Mouse (Mus musculus) testis, postnatal 10 days (tissue): ENCODE data around the gene Tfr2.

Experiments used
- DNase-seq: peaks from one replicate; pipeline ENCODE4 v3.0.0; 2021; ENCODE audit warnings: low spot score

The Tfr2 gene

DNA sequence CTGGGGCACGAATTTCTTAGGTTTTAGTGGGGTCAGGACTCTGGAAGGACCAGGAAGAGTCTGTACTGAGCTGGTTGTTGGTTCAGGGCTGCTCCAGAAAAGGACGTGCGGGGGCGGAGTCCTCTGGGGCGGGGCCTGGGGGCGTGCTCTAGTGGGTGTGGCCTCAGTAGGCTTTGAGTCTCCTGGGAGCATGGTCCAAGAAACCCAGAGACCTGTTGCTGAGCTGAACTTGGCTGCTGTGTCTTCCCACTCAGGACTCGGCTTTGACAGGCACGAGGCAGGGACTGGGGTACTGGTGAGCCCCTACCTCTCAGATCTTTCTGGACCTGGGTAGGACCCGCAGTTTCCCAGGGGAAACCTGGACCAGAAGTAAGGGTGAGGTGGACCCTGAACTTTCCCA, at the start of gene Tfr2:
TSS of gene Tfr2 (plus strand) at position 176 of the 400 bp plus-strand sequence.
- peak; percentile 80 for DNase-seq

GRCm38 (mm10) chr5:137521861-137522260, 47.8 kb upstream of the Tfr2 start:
- no peak for DNase-seq

DNA sequence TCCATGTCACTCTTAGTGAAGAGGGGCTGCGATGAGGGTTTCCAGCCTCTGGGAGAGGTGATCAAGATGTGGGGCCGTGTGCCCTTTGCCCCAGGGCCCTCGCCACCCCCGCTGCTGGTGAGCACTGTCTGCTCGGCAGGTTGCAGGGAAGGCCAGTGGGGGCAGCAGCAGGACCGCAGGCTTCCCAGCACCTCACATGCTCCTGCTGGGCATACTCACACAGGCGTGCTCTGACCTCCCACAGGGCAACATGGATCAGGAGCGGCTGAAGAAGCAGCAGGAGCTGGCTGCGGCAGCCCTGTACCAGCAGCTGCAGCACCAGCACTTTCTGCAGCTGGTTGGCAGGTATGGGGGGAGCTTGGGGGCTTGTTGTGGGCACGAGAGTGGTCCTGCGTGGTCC, 46.9 kb upstream of the Tfr2 start:
- no peak for DNase-seq

DNA sequence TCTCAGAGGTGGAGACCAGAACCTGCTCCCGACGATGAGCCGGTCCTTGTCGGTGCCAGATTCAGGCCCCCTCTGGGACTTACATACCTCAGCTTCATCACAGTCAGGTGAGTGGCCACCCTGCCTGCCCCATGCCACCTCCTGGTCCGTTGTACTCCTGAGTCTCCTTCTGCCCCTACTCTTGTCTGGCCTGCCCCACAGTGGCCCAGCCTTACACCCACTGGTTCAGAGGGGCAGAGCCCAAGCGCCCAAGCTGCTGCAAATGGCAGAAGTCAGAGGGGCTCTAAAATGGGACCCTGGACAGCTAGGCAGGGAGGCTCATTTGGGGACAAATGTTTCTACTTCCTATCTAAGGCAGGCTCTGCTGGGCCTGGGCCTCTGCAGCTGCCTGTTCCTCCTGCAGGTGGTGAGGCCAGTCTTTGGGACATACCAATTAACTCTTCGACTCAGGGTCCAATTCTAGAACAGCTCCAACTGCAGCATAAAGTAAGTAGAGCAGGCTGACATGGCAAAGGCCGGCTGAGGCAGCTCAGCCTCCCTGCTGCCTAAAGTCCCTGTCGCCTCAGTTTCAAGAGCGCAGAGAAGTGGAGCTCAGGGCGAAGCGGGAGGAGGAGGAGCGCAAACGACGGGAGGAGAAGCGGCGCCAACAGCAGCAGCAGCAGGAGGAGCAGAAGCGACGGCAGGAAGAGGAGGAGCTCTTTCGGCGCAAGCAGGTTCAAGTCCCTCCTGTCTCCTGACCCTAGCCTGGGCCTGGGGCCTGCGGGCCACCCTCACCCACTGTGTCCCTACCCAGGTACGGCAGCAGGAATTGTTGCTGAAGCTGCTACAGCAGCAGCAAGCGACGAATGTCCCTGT, 46.0 kb upstream of the Tfr2 start:
- no peak for DNase-seq

DNA sequence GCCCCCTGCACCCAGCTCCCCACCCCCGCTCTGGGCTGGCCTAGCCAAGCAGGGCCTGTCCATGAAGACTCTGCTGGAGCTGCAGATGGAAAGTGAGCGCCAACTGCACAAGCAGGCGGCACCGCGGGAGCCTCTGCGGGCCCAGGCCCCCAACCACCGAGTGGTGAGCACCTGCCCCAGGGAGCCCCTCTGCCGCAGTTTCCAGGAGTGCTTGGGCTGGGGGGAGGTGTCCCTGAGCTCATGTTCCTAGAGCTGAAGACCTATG, 45.5 kb upstream of the Tfr2 start:
- no peak for DNase-seq

- no peak for DNase-seq
These were observed 45.0 kb upstream of the Tfr2 start for GRCm38 (mm10) chr5:137524671-137525070.

- no peak for DNase-seq
These were observed 44.1 kb upstream of the Tfr2 start for GRCm38 (mm10) chr5:137525511-137525910.

- peak; percentile 82 for DNase-seq
These were observed 43.3 kb upstream of the Tfr2 start for GRCm38 (mm10) chr5:137526192-137526936.

DNA sequence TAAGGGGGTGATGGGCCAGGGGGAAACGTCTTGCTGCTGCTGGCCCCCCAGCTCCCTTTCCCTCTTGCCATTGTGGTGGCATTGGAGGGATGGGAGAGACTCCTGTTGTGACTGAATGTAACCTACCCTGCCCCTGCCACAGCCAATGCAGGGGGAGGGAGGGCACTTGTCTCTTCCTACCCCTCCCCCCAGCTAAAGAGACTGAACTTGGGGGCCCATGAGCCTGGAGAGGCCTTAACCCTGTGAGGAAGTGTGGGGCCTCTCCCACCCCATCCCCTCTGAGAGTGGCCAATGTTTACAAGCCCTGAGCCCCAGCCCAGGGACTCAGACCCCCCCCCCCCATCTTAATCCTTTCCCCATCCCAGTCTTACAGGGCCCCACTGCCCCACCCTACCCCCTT, 42.2 kb upstream of the Tfr2 start:
- no peak for DNase-seq

DNA sequence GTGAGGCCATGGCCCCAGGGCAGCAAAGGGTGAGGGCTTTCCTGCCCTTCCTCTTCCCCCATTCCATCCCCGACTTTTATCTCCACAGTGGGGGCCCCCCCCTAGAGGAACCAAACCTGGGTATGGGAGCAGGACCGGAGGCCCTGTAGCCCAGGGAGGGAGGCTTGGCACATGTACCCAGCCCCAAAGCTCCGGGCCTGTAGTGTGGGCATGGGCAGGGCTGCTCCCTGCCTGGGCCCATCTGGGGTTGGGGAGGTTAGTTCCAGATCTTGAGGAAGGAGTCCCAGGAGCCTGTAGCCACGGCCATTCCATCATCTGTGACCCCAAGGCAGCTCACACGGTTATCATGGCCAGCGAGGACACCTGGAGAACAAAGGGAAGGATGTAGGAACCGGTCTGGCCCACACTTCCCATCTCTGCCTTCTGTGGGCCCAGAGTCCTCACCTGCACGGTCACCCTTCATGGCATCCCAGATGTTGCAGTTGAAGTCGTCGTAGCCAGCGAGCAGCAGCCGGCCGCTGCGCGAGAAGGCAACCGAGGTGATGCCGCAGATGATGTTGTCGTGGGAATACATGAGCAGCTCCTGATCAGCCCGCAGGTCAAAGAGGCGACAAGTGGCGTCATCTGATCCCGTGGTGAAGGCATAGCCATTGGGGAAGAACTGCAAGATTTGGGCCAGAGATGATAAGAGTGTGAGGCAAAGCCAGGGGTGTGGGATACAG, 41.2 kb upstream of the Tfr2 start:
- no peak for DNase-seq

GRCm38 (mm10) chr5:137529221-137529995, 40.2 kb upstream of the Tfr2 start:
- no peak for DNase-seq

- DNase-seq: no peak
These were observed 39.6 kb upstream of the Tfr2 start for GRCm38 (mm10) chr5:137530075-137530474.

- peak; percentile 87 for DNase-seq
These were observed 38.8 kb upstream of the Tfr2 start for GRCm38 (mm10) chr5:137530588-137531413.

GRCm38 (mm10) chr5:137531414-137532130, 38.1 kb upstream of the Tfr2 start:
- DNase-seq: peak; percentile 85

DNA sequence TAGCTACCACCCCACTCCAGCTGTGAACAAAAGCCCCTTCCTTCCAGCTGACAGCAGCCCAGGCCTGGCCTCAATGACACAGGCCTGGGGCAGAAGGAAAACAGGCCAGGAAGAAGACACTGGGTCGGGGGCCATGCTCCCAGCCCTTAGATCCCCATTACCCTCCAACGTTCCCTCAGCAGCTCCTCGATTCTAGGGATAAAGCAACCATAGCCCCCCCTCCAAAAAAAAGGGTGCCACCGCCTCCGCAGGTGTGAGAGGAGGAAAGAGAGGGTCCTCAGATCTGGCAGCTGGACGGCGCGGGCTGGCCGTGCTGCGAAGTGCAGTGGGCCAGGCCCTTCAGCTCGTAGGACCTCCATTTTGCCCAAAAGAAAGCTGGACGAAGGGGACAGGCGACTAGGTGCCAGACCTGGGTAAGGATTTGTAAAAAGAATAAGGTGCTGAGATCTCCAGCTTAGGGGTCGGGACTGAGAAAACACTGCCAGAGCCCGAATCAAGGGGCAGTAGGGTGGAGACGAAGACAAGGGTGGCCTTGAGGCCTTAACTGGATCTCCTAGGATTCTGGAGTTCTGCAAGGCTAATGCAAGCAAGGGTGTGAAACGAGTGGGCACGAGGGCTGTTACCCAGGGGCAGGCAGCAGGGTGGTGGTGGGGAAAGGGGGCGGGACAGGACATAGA, 37.4 kb upstream of the Tfr2 start:
- DNase-seq: peak; percentile 48

DNA sequence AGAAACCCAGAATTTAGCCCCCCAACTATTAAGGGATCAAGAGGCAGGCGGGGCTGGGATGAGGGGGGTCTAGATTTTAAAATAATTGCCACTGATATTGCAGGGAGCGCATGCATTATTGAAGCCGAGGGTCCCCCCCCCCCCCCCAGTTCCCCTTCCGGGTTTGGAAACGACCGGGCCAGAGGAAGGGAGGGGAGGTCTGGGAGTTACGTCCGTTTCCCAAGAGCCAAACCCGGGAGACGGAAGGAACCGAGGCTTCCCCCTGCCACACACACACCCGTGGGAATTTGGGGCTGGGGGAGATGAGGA, 36.9 kb upstream of the Tfr2 start:
- no peak for DNase-seq

GRCm38 (mm10) chr5:137533117-137533827, 36.4 kb upstream of the Tfr2 start, which contains the start of the genes Epo and Gnb2:
Epo (minus strand) TSS chr5:137533242.
Gnb2 (minus strand) TSS chr5:137533510.
- peak; percentile 99 for DNase-seq

- DNase-seq: no peak
These were observed 34.9 kb upstream of the Tfr2 start for GRCm38 (mm10) chr5:137534762-137535161.

DNA sequence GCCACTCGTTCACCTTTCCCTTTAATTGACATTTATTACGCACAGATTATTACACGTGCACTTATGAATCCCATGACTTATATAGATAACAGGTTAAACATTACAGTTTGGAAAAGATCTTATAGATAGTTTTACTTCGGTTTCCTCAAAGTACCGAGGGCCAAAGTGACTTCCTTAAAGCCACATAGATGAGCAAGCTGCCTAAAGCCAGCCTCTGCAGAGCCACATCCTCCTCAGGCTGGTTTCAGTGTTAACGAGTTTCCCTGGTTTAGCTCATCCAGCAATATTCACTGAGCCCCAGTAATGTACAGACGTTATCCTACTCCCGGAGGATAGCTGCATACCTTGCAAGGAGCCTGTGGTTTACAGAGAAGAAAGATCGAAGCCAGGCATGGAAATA, 34.3 kb upstream of the Tfr2 start:
- DNase-seq: no peak
